Mouse (Mus musculus): ENCODE measurements around the gene Zfp651. TPM values are rescaled to one million over a fixed set of nuclear protein-coding genes. Genes with fewer than 3 reads are reported as not detected.

Zfp651 gene
- polyA plus RNA-seq, 1 experiment from 2014 or later, result 8.0 TPM

DNA sequence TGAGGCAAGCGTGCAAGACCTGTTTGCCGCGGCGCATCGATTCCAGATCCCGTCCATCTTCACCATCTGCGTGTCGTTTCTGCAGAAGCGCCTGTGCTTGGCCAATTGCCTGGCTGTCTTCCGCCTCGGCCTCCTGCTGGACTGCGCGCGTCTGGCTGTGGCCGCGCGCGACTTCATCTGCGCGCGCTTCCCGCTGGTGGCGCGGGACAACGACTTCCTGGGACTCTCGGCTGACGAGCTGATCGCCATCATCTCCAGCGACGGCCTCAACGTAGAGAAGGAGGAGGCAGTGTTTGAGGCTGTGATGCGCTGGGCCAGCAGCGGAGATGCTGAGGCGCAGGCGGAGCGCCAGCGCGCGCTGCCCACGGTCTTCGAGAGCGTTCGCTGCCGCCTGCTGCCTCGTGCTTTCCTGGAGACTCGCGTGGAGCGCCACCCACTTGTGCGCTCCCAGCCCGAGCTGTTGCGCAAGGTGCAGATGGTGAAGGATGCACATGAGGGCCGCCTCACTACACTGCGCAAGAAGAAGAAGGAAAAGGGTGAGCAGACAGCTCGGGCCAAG is 19.0 kb downstream of the Zfp651 start:
- Histone ChIP-seq H3K9ac (ENCODE audit: low read length) (no peak overlapping the region; the same call in 1 of the 2 replicates), H3K27ac (replicated peaks) (no peak overlapping the region), H3K4me3 (ENCODE audit: low read depth, low read length) (peak overlapping the region; percentile 20), H3K4me1 (replicated peaks; ENCODE audit: control insufficient read depth, insufficient read depth) (no peaks in the 10 kb centered on the region), H3K9me3 (ENCODE audit: control insufficient read depth, low read length) (no peaks in the 10 kb centered on the region), H3K36me3 (ENCODE audit: control insufficient read depth, insufficient read depth, low read length) (no peaks in the 10 kb centered on the region), H3K4me2 (replicated peaks; ENCODE audit: low read depth) (peak overlapping the region; percentile 55), H3K27me3 (ENCODE audit: control insufficient read depth, insufficient read depth, low read length) (peaks cover 10% of the 10 kb centered on the region; the same call in 1 of the 2 replicates)
- 13% methylated on average over 54 of the region's 54 CpGs for WGBS
- no peak for TF ChIP-seq CTCF (IDR thresholded peaks at IDR 0.05; ENCODE audit: low read depth)
- no peak for TF ChIP-seq EP300 (optimal IDR thresholded peaks at IDR 0.05)
- DNase-seq (ENCODE audit: low spot score) (no peak), ATAC-seq (ENCODE audit: low FRiP score, low TSS enrichment) (peak; percentile 3; the same call in 1 of the 2 replicates)

DNA sequence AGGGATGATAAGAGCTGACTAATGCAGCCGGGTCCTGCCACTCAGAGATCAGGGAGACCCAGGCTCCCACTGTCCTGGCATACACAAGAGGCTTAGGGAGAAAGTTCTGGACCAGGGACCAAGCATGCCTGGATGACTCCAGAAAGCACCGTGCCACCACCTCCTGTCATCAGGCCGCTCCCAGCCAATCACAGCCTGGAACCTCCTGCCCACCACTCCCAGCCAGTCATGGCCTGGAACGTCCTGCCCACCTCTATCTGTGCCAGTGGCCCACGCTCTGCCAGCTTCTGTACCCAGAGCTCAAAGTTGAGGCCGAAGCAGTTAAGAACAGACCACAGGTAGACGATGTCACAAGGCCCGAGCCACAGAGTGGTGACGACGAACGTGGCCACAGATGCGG is 25.7 kb downstream of the Zfp651 start:
- Histone ChIP-seq H3K4me3 (ENCODE audit: low read depth, low read length) (no peak overlapping the region), H3K9ac (ENCODE audit: low read length) (no peak overlapping the region), H3K27ac (replicated peaks) (no peak overlapping the region), H3K36me3 (ENCODE audit: control insufficient read depth, insufficient read depth, low read length) (no peaks in the 10 kb centered on the region), H3K4me2 (replicated peaks; ENCODE audit: low read depth) (no peak overlapping the region), H3K27me3 (ENCODE audit: control insufficient read depth, insufficient read depth, low read length) (no peaks in the 10 kb centered on the region), H3K4me1 (replicated peaks; ENCODE audit: control insufficient read depth, insufficient read depth) (no peaks in the 10 kb centered on the region), H3K9me3 (ENCODE audit: control insufficient read depth, low read length) (no peaks in the 10 kb centered on the region)
- no peak for DNase-seq (ENCODE audit: low spot score)
- no peak for ATAC-seq (ENCODE audit: low FRiP score, low TSS enrichment)
- no peak for TF ChIP-seq EP300 (optimal IDR thresholded peaks at IDR 0.05)
- no peak for TF ChIP-seq CTCF (IDR thresholded peaks at IDR 0.05; ENCODE audit: low read depth)
- 82% methylated on average over 12 of the region's 12 CpGs for WGBS

DNA sequence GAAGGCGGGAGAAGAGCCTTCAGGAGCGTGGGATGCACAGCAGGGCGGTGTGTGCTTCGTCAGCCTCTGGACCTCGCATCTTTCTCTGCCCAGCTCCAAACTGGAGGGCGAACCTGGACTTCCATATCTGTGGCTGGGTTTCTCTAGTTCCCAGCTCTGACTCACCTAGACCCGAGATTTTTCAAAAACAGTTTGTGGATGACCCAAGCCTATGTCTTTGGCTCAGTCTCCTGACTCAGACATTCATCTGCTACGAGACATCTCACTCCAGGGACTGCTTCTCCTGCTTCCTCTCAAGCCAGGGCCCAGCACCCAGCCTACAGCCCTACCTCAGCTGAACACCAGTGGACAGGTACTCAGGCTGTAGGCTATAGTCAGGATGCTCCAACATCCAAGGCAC is 26.1 kb downstream of the Zfp651 start:
- 86% methylated on average over 8 of the region's 8 CpGs for WGBS
- no peak overlapping the region for H3K4me3 ChIP-seq (ENCODE audit: low read depth, low read length)
- H3K4me1 ChIP-seq (replicated peaks; ENCODE audit: control insufficient read depth, insufficient read depth), result no peaks in the 10 kb centered on the region
- H3K27me3 ChIP-seq (ENCODE audit: control insufficient read depth, insufficient read depth, low read length), result no peaks in the 10 kb centered on the region
- TF ChIP-seq CTCF (IDR thresholded peaks at IDR 0.05; ENCODE audit: low read depth) (no peak), EP300 (optimal IDR thresholded peaks at IDR 0.05) (no peak)
- no peaks in the 10 kb centered on the region for H3K9me3 ChIP-seq (ENCODE audit: control insufficient read depth, low read length)
- no peak overlapping the region for H3K27ac ChIP-seq (replicated peaks)
- ATAC-seq (ENCODE audit: low FRiP score, low TSS enrichment), result no peak
- H3K9ac ChIP-seq (ENCODE audit: low read length), result no peak overlapping the region
- H3K4me2 ChIP-seq (replicated peaks; ENCODE audit: low read depth), result no peak overlapping the region
- DNase-seq (ENCODE audit: low spot score), result no peak
- H3K36me3 ChIP-seq (ENCODE audit: control insufficient read depth, insufficient read depth, low read length), result no peaks in the 10 kb centered on the region

DNA sequence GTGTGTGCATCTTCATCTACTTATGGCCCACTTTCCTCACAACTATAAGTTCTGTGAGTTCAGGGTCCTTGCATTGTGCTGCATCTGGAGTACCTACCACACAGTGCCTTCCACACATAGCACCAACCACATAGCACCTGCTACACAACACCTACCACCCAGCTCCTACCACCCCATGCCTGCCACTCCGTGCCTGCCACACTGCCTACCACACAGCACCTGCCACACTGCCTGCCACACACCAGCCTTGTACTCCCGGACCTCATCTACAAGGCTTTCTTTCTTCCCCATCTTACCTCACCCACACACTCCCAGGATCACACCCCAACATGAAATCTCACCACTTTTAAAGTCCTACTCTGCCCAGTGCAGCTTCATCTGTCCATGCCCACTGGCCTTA is 27.2 kb downstream of the Zfp651 start:
- Histone ChIP-seq H3K36me3 (ENCODE audit: control insufficient read depth, insufficient read depth, low read length) (no peaks in the 10 kb centered on the region), H3K27me3 (ENCODE audit: control insufficient read depth, insufficient read depth, low read length) (no peaks in the 10 kb centered on the region), H3K9me3 (ENCODE audit: control insufficient read depth, low read length) (no peaks in the 10 kb centered on the region), H3K4me2 (replicated peaks; ENCODE audit: low read depth) (no peak overlapping the region), H3K4me1 (replicated peaks; ENCODE audit: control insufficient read depth, insufficient read depth) (no peaks in the 10 kb centered on the region), H3K9ac (ENCODE audit: low read length) (no peak overlapping the region), H3K4me3 (ENCODE audit: low read depth, low read length) (no peak overlapping the region), H3K27ac (replicated peaks) (no peak overlapping the region)
- ATAC-seq (ENCODE audit: low FRiP score, low TSS enrichment) (no peak), DNase-seq (ENCODE audit: low spot score) (no peak)
- WGBS, result 73% methylated on average over 2 of the region's 2 CpGs
- TF ChIP-seq CTCF (IDR thresholded peaks at IDR 0.05; ENCODE audit: low read depth) (no peak), EP300 (optimal IDR thresholded peaks at IDR 0.05) (no peak)

DNA sequence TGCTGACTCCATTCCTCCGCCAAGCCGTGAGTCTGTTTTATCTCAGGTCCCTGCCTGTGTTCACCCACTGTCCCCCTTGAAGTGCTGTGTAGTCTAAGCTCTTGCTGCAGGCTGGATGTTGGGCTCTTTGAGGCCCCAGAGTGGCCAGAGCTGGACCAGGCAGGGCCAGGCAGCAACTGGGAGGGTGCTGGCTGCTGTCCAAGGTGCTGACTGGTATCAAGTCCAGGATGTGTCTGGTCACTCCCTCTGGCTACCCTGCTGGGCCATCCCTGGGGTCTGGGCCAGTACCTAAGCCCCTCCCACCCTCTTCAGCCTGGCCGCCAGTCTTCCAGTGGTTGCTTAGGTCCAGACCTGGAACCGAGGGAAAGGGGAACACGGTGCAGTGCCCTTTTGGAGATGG is 32.1 kb downstream of the Zfp651 start:
- TF ChIP-seq EP300 (optimal IDR thresholded peaks at IDR 0.05) (no peak), CTCF (IDR thresholded peaks at IDR 0.05; ENCODE audit: low read depth) (0 out of 2 replicates have a peak, but pooled peaks have one; percentile 3)
- Histone ChIP-seq H3K27ac (replicated peaks) (peak overlapping the region; percentile 30; the same call in 1 of the 2 replicates), H3K4me3 (ENCODE audit: low read depth, low read length) (no peak overlapping the region), H3K9me3 (ENCODE audit: control insufficient read depth, low read length) (no peaks in the 10 kb centered on the region), H3K4me2 (replicated peaks; ENCODE audit: low read depth) (peak overlapping the region; percentile 8; the same call in 1 of the 2 replicates), H3K36me3 (ENCODE audit: control insufficient read depth, insufficient read depth, low read length) (no peaks in the 10 kb centered on the region), H3K4me1 (replicated peaks; ENCODE audit: control insufficient read depth, insufficient read depth) (no peaks in the 10 kb centered on the region), H3K27me3 (ENCODE audit: control insufficient read depth, insufficient read depth, low read length) (no peaks in the 10 kb centered on the region), H3K9ac (ENCODE audit: low read length) (no peak overlapping the region)
- WGBS, result 11% methylated on average over 5 of the region's 5 CpGs
- DNase-seq (ENCODE audit: low spot score) (peak; percentile 77), ATAC-seq (ENCODE audit: low FRiP score, low TSS enrichment) (peak; percentile 43; the same call in 1 of the 2 replicates)

DNA sequence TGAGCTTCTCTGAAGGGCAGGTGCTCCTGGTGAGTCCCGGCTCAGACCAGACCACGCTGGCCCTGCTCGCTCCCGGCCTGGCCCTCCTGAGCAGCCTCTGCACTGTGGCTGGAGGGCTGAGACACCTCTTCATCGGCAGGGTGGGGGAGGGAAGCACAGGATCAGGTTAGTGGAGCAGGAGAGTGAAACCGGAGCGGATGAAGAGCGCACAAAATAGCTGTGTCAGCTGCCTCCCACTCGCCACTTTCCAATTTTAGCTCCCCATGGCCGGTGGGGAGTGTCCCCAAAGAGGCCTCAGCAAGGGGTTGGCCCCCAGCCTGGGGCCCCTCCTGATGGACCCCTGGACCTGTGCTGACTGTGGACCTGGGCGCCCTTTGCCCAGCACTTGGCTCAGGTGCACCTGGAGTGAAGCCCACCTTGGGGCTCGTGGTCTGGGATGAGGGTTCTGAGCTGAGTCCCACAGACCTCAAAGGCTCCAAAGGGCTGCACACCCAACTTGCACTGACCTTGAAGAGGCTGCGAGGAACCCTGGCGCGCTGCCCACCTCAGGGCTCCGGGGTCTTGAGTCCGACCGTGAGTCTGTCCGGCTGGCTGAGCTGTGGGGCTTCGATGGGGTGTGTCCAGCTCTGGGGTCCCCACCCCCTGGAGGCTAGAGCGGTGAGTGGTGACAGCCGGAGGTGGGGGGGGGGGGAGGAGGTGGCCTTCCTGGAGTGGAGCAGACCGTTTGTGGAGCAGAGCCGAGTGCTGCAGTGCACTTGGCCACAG is 32.8 kb downstream of the Zfp651 start, which contains the start of gene Hhatl:
Gene Hhatl (minus strand): TSS at position 751 of the 765 bp plus-strand sequence.
- Histone ChIP-seq H3K4me1 (replicated peaks; ENCODE audit: control insufficient read depth, insufficient read depth) (no peaks in the 10 kb centered on the region), H3K27me3 (ENCODE audit: control insufficient read depth, insufficient read depth, low read length) (no peaks in the 10 kb centered on the region), H3K27ac (replicated peaks) (peak within 1 kb of the TSS; percentile 30; the same call in 1 of the 2 replicates), H3K4me3 (ENCODE audit: low read depth, low read length) (no peak within 1 kb of the TSS), H3K4me2 (replicated peaks; ENCODE audit: low read depth) (peak within 1 kb of the TSS; percentile 8; the same call in 1 of the 2 replicates), H3K9me3 (ENCODE audit: control insufficient read depth, low read length) (no peaks in the 10 kb centered on the region), H3K9ac (ENCODE audit: low read length) (no peak within 1 kb of the TSS), H3K36me3 (ENCODE audit: control insufficient read depth, insufficient read depth, low read length) (no peaks in the 10 kb centered on the region)
- ATAC-seq (ENCODE audit: low FRiP score, low TSS enrichment) (no peak), DNase-seq (ENCODE audit: low spot score) (no peak)
- TF ChIP-seq CTCF (IDR thresholded peaks at IDR 0.05; ENCODE audit: low read depth), result no peak
- TF ChIP-seq EP300 (optimal IDR thresholded peaks at IDR 0.05), result no peak
- 46% methylated on average over 24 of the region's 24 CpGs for WGBS
